In the genomic region with DNA sequence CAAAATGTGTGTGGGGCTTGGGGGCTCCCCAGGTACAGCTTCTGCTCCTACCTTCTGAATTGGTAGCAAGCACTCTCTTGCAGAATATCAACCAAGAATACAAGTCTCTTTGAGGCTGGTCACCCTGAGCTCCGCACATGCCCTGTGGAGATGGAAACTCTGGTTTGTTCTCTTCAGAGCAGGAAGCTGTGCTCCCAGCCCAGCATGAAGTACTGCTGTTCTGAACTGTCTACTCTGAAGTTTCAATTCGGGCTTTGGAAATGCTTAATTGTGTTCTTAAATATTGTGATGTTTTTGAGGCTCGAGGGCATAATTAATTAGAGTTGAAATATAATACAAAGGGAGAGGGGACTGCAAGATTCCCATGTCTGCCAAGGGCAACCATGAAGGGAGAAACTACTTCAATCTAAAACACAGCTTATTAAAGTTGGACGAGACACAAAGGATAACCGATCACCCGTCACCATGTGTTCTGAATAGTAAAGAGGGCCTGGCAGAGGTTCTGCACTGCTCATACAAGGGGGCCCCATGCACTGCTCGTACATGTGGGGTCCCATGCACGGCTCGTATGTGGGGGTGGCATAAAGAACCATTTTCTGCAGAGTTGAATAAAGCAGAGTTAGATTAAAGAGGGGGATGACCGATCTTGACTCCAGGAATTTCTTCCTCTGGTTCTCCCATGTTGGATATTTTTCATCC, we compare ENCODE assay signal across 20 mouse cellular contexts.
A peak's percentile ranks its signal among the peaks of the same experiment; 100 is the strongest.
DNase-seq lines count a peak whose midpoint lies in the region; ATAC-seq and TF ChIP-seq lines count a peak whose summit lies in the region.
"Had no signal": no experiment of that assay in that cellular context is flagged by ENCODE, and none has a peak within 500 bp of the region (broad histone marks: within the 10 kb centered on the region; RNA-seq: fewer than 3 reads in every experiment).

No protein-coding gene starts in this region.

- H3K4me2 ChIP-seq in forebrain, postnatal 0 days (ENCODE audit: low read depth): no peak overlapping the region
- H3K4me2 ChIP-seq in forebrain, embryonic 14.5 days (ENCODE audit: low read length): no peak overlapping the region
- H3K4me2 ChIP-seq in hindbrain, embryonic 14.5 days (replicated peaks): no peak overlapping the region
- no peak overlapping the region for H3K4me2 ChIP-seq in midbrain, embryonic 15.5 days
- H3K4me2 ChIP-seq: neural tube, embryonic 13.5 days had no signal

- TF ChIP-seq CTCF in forebrain, postnatal 0 days (IDR thresholded peaks at IDR 0.05; ENCODE audit: low read depth): no peak

- ATAC-seq in forebrain, postnatal 0 days: no peak
- peak; percentile 68 for ATAC-seq in forebrain, embryonic 14.5 days
- peak; percentile 74; the same call in 1 of the 2 replicates for ATAC-seq in hindbrain, embryonic 14.5 days (ENCODE audit: low FRiP score)
- ATAC-seq in midbrain, embryonic 15.5 days (replicated peaks): peak; percentile 68
- ATAC-seq: liver, postnatal 0 days had no signal

- no peak overlapping the region for H3K4me3 ChIP-seq in forebrain, embryonic 10.5 days
- no peak overlapping the region for H3K4me3 ChIP-seq in forebrain, postnatal 0 days (ENCODE audit: low read depth, low read length)
- no peak overlapping the region for H3K4me3 ChIP-seq in forebrain, embryonic 14.5 days (ENCODE audit: low read depth, low read length)
- no peak overlapping the region for H3K4me3 ChIP-seq in hindbrain, embryonic 14.5 days (replicated peaks; ENCODE audit: low read length)
- no peak overlapping the region for H3K4me3 ChIP-seq in midbrain, embryonic 15.5 days
- H3K4me3 ChIP-seq: heart, adult 2 months; neural tube, embryonic 13.5 days had no signal

- WGBS in forebrain, embryonic 10.5 days: 72% methylated on average over 10 of the region's 10 CpGs
- 17% methylated on average over 10 of the region's 10 CpGs for WGBS in forebrain, postnatal 0 days
- WGBS in forebrain, embryonic 14.5 days: 16% methylated on average over 10 of the region's 10 CpGs
- WGBS in hindbrain, embryonic 14.5 days: 32% methylated on average over 10 of the region's 10 CpGs
- WGBS in midbrain, embryonic 15.5 days: 40% methylated on average over 10 of the region's 10 CpGs

- no peaks in the 10 kb centered on the region for H3K36me3 ChIP-seq in forebrain, embryonic 10.5 days (replicated peaks)
- H3K36me3 ChIP-seq in forebrain, postnatal 0 days (ENCODE audit: insufficient read depth): no peaks in the 10 kb centered on the region
- no peaks in the 10 kb centered on the region for H3K36me3 ChIP-seq in forebrain, embryonic 14.5 days (ENCODE audit: control insufficient read depth, insufficient read depth, low read length)
- no peaks in the 10 kb centered on the region for H3K36me3 ChIP-seq in hindbrain, embryonic 14.5 days (replicated peaks; ENCODE audit: control insufficient read depth, insufficient read depth)
- no peaks in the 10 kb centered on the region for H3K36me3 ChIP-seq in midbrain, embryonic 15.5 days (replicated peaks)
- H3K36me3 ChIP-seq: neural tube, embryonic 13.5 days had no signal

- DNase-seq in forebrain, embryonic 10.5 days (ENCODE audit: extremely low spot score, low spot score): no peak
- DNase-seq in forebrain, postnatal 0 days: no peak
- peak; percentile 65 for DNase-seq in forebrain, embryonic 14.5 days (ENCODE audit: low spot score)
- DNase-seq in hindbrain, embryonic 14.5 days (ENCODE audit: low spot score): no peak
- no peak for DNase-seq in layer of hippocampus, adult 9-10 months (ENCODE audit: low spot score)
- DNase-seq in frontal cortex, postnatal 36 days (ENCODE audit: low spot score in 2 of 2): no peak
- DNase-seq in spleen, adult 18-20 months: no peak
- DNase-seq: adrenal gland, adult 2 months; cerebellum, adult 9-11 months; gastrocnemius, postnatal 25 days; heart, adult 2 months; kidney, adult 18-20 months; left cerebral cortex, postnatal 4 days; liver, postnatal 0 days; lung, postnatal 10 days; right cerebral cortex, postnatal 25 days; thymus, postnatal 14 days had no signal

- H3K4me1 ChIP-seq in forebrain, embryonic 10.5 days: peaks cover 20% of the 10 kb centered on the region
- no peaks in the 10 kb centered on the region for H3K4me1 ChIP-seq in forebrain, postnatal 0 days (ENCODE audit: insufficient read depth)
- H3K4me1 ChIP-seq in forebrain, embryonic 14.5 days (ENCODE audit: control insufficient read depth, insufficient read depth, low read length): peaks cover 14% of the 10 kb centered on the region
- peaks cover 17% of the 10 kb centered on the region; the same call in 1 of the 2 replicates for H3K4me1 ChIP-seq in hindbrain, embryonic 14.5 days (replicated peaks; ENCODE audit: control insufficient read depth, insufficient read depth, low read length)
- H3K4me1 ChIP-seq in midbrain, embryonic 15.5 days: peaks cover 14% of the 10 kb centered on the region

- no peaks in the 10 kb centered on the region for H3K27me3 ChIP-seq in forebrain, embryonic 10.5 days (ENCODE audit: poor library complexity, severe bottlenecking)
- no peaks in the 10 kb centered on the region for H3K27me3 ChIP-seq in forebrain, postnatal 0 days (ENCODE audit: insufficient read depth, low read length)
- H3K27me3 ChIP-seq in forebrain, embryonic 14.5 days (replicated peaks; ENCODE audit: control insufficient read depth, insufficient read depth, low read length): no peaks in the 10 kb centered on the region
- no peaks in the 10 kb centered on the region for H3K27me3 ChIP-seq in hindbrain, embryonic 14.5 days (ENCODE audit: control insufficient read depth, insufficient read depth, low read length)
- no peaks in the 10 kb centered on the region for H3K27me3 ChIP-seq in midbrain, embryonic 15.5 days (replicated peaks)
- H3K27me3 ChIP-seq: neural tube, embryonic 13.5 days had no signal

- H3K27ac ChIP-seq in forebrain, embryonic 10.5 days: peak overlapping the region; percentile 41
- H3K27ac ChIP-seq in forebrain, postnatal 0 days (ENCODE audit: low read depth, low read length): no peak overlapping the region
- no peak overlapping the region for H3K27ac ChIP-seq in forebrain, embryonic 14.5 days (ENCODE audit: low read depth, low read length)
- 0 out of 2 replicates have a peak overlapping the region, but pooled peaks have one; percentile 35 for H3K27ac ChIP-seq in hindbrain, embryonic 14.5 days
- H3K27ac ChIP-seq in midbrain, embryonic 15.5 days: no peak overlapping the region
- H3K27ac ChIP-seq: heart, adult 2 months; kidney, postnatal 0 days; neural tube, embryonic 13.5 days had no signal

- no peaks in the 10 kb centered on the region for H3K9me3 ChIP-seq in forebrain, embryonic 10.5 days
- no peaks in the 10 kb centered on the region for H3K9me3 ChIP-seq in forebrain, postnatal 0 days (ENCODE audit: low read length)
- no peaks in the 10 kb centered on the region for H3K9me3 ChIP-seq in forebrain, embryonic 14.5 days (replicated peaks; ENCODE audit: control insufficient read depth, low read length)
- no peaks in the 10 kb centered on the region for H3K9me3 ChIP-seq in hindbrain, embryonic 14.5 days (ENCODE audit: control insufficient read depth, low read length)
- no peaks in the 10 kb centered on the region for H3K9me3 ChIP-seq in midbrain, embryonic 15.5 days
- H3K9me3 ChIP-seq: neural tube, embryonic 13.5 days had no signal

- no peak overlapping the region for H3K9ac ChIP-seq in forebrain, postnatal 0 days
- H3K9ac ChIP-seq in forebrain, embryonic 14.5 days (ENCODE audit: low read length): no peak overlapping the region
- no peak overlapping the region for H3K9ac ChIP-seq in hindbrain, embryonic 14.5 days
- H3K9ac ChIP-seq in midbrain, embryonic 15.5 days: no peak overlapping the region
- H3K9ac ChIP-seq: liver, postnatal 0 days; neural tube, embryonic 13.5 days had no signal

Comparison
In these comparisons a context has a peak if more than half of its experiments do, and no peak if none do; other contexts are left out.
1. H3K27ac ChIP-seq: peak in forebrain, embryonic 10.5 days (single experiment) and hindbrain, embryonic 14.5 days (single experiment); none in forebrain, postnatal 0 days (single experiment), forebrain, embryonic 14.5 days (single experiment) and midbrain, embryonic 15.5 days (single experiment).